Mouse (Mus musculus): ENCODE results near the gene 1810010D01Rik. TPM values are rescaled to one million over a fixed set of nuclear protein-coding genes. Genes with fewer than 3 reads are reported as not detected.

1810010D01Rik gene
- total RNA-seq, 1 experiment = 1.0 TPM

DNA sequence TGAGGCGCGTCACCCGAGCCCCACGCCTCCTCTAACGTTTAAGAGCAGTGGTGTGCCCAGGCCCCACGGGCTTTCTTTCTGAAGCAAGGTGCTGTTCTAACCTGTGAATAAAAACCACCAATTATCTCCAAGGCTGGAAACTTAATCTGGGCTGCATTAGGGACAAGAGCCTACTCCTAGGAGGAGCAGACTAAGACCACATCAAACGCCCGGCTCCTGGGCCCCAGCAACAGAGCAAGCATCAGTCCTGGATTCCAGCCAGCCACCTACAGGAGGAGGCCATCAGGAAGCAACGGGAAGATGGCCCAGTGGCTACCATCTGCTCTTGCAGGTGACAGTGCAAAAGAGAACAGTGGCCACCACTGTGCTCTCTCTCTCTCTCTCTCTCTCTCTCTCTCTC lies 42.3 kb upstream of the 1810010D01Rik start:
- in situ Hi-C loops (cut with MboI; ENCODE audit: low sequenced_read_pairs in 2 of 2, unreplicated experiment in 2 of 2) = no loop called here
- no peak for TF ChIP-seq CHD2 (IDR thresholded peaks at IDR 0.05; ENCODE audit: low read depth, low read length)
- no peak for TF ChIP-seq HCFC1 (IDR thresholded peaks at IDR 0.05; ENCODE audit: borderline replicate concordance, insufficient read depth, low read length)
- no peak for TF ChIP-seq MAFK (IDR thresholded peaks at IDR 0.05; ENCODE audit: insufficient read depth, low read depth, low read length)
- no peak for TF ChIP-seq ZC3H11A (IDR thresholded peaks at IDR 0.05; ENCODE audit: borderline replicate concordance, low read depth, low read length)
- TF ChIP-seq ZNF384 (IDR thresholded peaks at IDR 0.05; ENCODE audit: low read depth, low read length) = no peak
- Histone ChIP-seq H3K4me1 (ENCODE audit: control insufficient read depth in 2 of 2, insufficient read depth in 2 of 2, low read length in 2 of 2, poor library complexity in 1 of 2) (no peaks in the 10 kb centered on the region), H3K36me3 (ENCODE audit: control insufficient read depth, insufficient read depth, low read length, poor library complexity, severe bottlenecking) (no peaks in the 10 kb centered on the region; the same call in 1 of the 2 replicates), H3K4me3 (ENCODE audit: insufficient read depth in 1 of 2, low read depth in 1 of 2, low read length in 2 of 2, poor library complexity in 1 of 2, severe bottlenecking in 1 of 2) (no peak overlapping the region), H3K9ac (ENCODE audit: insufficient read depth, low read depth, low read length, poor library complexity, severe bottlenecking) (no peak overlapping the region), H3K9me3 (ENCODE audit: control insufficient read depth, insufficient read depth, low read depth, low read length) (no peaks in the 10 kb centered on the region), H3K27ac (ENCODE audit: insufficient read depth, low read depth, low read length, poor library complexity, severe bottlenecking) (no peak overlapping the region)
- DNase-seq (ENCODE audit: low read depth, low spot score) = no peak

GRCm38 (mm10) chr7:145248911-145249310 lies 41.0 kb upstream of the 1810010D01Rik start:
- in situ Hi-C loops (cut with MboI; ENCODE audit: low sequenced_read_pairs in 2 of 2, unreplicated experiment in 2 of 2) = loop anchor here (10.0 kb wide), 2 partner anchors 314 to 454 kb away; partner anchors contain the start of gene Ccnd1 (in 1 of the 2)

DNA sequence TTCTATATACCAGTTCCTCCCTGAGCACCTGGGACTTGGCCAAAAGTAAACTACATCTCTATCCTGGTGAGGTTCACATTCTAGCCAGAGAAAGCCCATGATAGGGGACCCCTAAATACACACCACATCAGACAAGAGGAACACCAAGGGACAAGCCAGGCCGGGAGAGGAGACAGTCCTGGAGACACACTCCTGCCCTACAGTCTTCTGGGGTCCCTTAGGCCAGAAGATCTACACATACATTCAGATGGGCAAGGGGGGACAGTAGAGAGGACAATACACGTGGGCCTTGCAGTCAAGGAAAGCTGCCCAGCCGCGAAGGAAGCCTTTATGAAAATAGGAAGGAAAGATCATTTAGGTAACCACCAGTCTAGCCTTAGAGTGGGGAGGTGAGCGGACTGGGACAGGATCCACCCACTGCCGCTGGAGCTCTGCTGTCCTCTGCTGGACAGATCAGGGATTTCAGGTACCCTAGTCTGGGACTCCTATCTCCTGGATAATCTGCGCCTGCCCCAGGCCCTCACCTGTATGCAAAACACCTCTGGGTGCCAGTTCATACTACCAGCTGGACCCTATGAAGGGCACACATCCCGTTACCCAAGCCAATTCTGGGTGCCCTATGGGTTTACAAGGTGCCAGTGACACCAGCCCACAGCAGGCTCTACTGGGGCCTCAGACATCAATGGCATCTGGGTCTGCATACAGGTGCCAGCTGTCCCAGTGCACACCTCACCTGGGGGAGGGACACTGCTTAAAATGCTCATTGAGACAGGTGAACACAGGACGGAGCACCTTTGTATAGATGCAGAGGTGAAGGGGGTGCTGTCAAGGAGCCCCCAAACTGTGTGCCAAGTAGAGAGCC lies 35.2 kb upstream of the 1810010D01Rik start:
- no peak overlapping the region for H3K4me3 ChIP-seq (ENCODE audit: insufficient read depth in 1 of 2, low read depth in 1 of 2, low read length in 2 of 2, poor library complexity in 1 of 2, severe bottlenecking in 1 of 2)
- no peak for TF ChIP-seq ZNF384 (IDR thresholded peaks at IDR 0.05; ENCODE audit: low read depth, low read length)
- peak; percentile 100 for TF ChIP-seq ZC3H11A (IDR thresholded peaks at IDR 0.05; ENCODE audit: borderline replicate concordance, low read depth, low read length)
- H3K27ac ChIP-seq (ENCODE audit: insufficient read depth, low read depth, low read length, poor library complexity, severe bottlenecking) = no peak overlapping the region
- no peaks in the 10 kb centered on the region for H3K9me3 ChIP-seq (ENCODE audit: control insufficient read depth, insufficient read depth, low read depth, low read length)
- H3K36me3 ChIP-seq (ENCODE audit: control insufficient read depth, insufficient read depth, low read length, poor library complexity, severe bottlenecking) = no peaks in the 10 kb centered on the region
- H3K9ac ChIP-seq (ENCODE audit: insufficient read depth, low read depth, low read length, poor library complexity, severe bottlenecking) = no peak overlapping the region
- no peaks in the 10 kb centered on the region for H3K4me1 ChIP-seq (ENCODE audit: control insufficient read depth in 2 of 2, insufficient read depth in 2 of 2, low read length in 2 of 2, poor library complexity in 1 of 2)
- DNase-seq (ENCODE audit: low read depth, low spot score) = peak; percentile 63
- in situ Hi-C loops (cut with MboI; ENCODE audit: low sequenced_read_pairs in 2 of 2, unreplicated experiment in 2 of 2) = loop anchor here (5.0 to 10.0 kb wide), 3 partner anchors 306 to 448 kb away; partner anchors contain the start of gene Ccnd1 (in 2 of the 2)

More at GRCm38 (mm10) chr7:145248911-145249310, 41.0 kb upstream of the 1810010D01Rik start:
- Histone ChIP-seq H3K27ac (ENCODE audit: insufficient read depth, low read depth, low read length, poor library complexity, severe bottlenecking) (no peak overlapping the region), H3K4me3 (ENCODE audit: insufficient read depth in 1 of 2, low read depth in 1 of 2, low read length in 2 of 2, poor library complexity in 1 of 2, severe bottlenecking in 1 of 2) (no peak overlapping the region), H3K9ac (ENCODE audit: insufficient read depth, low read depth, low read length, poor library complexity, severe bottlenecking) (no peak overlapping the region), H3K4me1 (ENCODE audit: control insufficient read depth in 2 of 2, insufficient read depth in 2 of 2, low read length in 2 of 2, poor library complexity in 1 of 2) (no peaks in the 10 kb centered on the region), H3K9me3 (ENCODE audit: control insufficient read depth, insufficient read depth, low read depth, low read length) (no peaks in the 10 kb centered on the region), H3K36me3 (ENCODE audit: control insufficient read depth, insufficient read depth, low read length, poor library complexity, severe bottlenecking) (no peaks in the 10 kb centered on the region)
- DNase-seq (ENCODE audit: low read depth, low spot score) = no peak
- TF ChIP-seq ZC3H11A (IDR thresholded peaks at IDR 0.05; ENCODE audit: borderline replicate concordance, low read depth, low read length) = no peak
- no peak for TF ChIP-seq ZNF384 (IDR thresholded peaks at IDR 0.05; ENCODE audit: low read depth, low read length)
- TF ChIP-seq HCFC1 (IDR thresholded peaks at IDR 0.05; ENCODE audit: borderline replicate concordance, insufficient read depth, low read length) = no peak
- no peak for TF ChIP-seq CHD2 (IDR thresholded peaks at IDR 0.05; ENCODE audit: low read depth, low read length)
- no peak for TF ChIP-seq MAFK (IDR thresholded peaks at IDR 0.05; ENCODE audit: insufficient read depth, low read depth, low read length)

- TF ChIP-seq ZNF384 (IDR thresholded peaks at IDR 0.05; ENCODE audit: low read depth, low read length) (no peak), CHD2 (IDR thresholded peaks at IDR 0.05; ENCODE audit: low read depth, low read length) (no peak)
- no peak overlapping the region for H3K27ac ChIP-seq (ENCODE audit: insufficient read depth, low read depth, low read length, poor library complexity, severe bottlenecking)
- H3K9ac ChIP-seq (ENCODE audit: insufficient read depth, low read depth, low read length, poor library complexity, severe bottlenecking) = no peak overlapping the region
- no peaks in the 10 kb centered on the region for H3K36me3 ChIP-seq (ENCODE audit: control insufficient read depth, insufficient read depth, low read length, poor library complexity, severe bottlenecking)
- DNase-seq (ENCODE audit: low read depth, low spot score) = no peak
- in situ Hi-C loops (cut with MboI; ENCODE audit: low sequenced_read_pairs in 2 of 2, unreplicated experiment in 2 of 2) = loop anchor here (5.0 to 10.0 kb wide), 3 partner anchors 305 to 447 kb away; partner anchors contain the start of gene Ccnd1 (in 2 of the 2)
- H3K4me3 ChIP-seq (ENCODE audit: insufficient read depth in 1 of 2, low read depth in 1 of 2, low read length in 2 of 2, poor library complexity in 1 of 2, severe bottlenecking in 1 of 2) = no peak overlapping the region
- H3K4me1 ChIP-seq (ENCODE audit: control insufficient read depth in 2 of 2, insufficient read depth in 2 of 2, low read length in 2 of 2, poor library complexity in 1 of 2) = no peaks in the 10 kb centered on the region
- H3K9me3 ChIP-seq (ENCODE audit: control insufficient read depth, insufficient read depth, low read depth, low read length) = no peaks in the 10 kb centered on the region
These were observed 34.1 kb upstream of the 1810010D01Rik start for GRCm38 (mm10) chr7:145242028-145242427.

All from ES-E14 (cell line).